Mouse (Mus musculus) MEL (cell line): ENCODE measurements around the gene Fbln1. TPM values are rescaled to one million over a fixed set of nuclear protein-coding genes. Genes with fewer than 3 reads are reported as not detected.
A peak's percentile ranks its signal among the peaks of the same experiment; 100 is the strongest.

Experiments
- DNase-seq: peaks from one replicate; pipeline ENCODE4 v3.0.0; 2011; ENCODE audit warnings: low read depth, low spot score
- H3K27ac ChIP-seq: 2 replicates; pipeline ENCODE4 v1.5.1; 2012; ENCODE audit warnings: low read depth, mild to moderate bottlenecking, control low read depth, low read length, moderate library complexity; ENCODE audit not compliant: control insufficient read depth
- H3K27me3 ChIP-seq, 2 experiments: fragments of 150-350 bp in 1 of 2; sonication (generic) in 1 of 2; 2 replicates each; pipeline ENCODE4 v1.6.1; 2012; ENCODE audit warnings: low read length in 2 of 2, mild to moderate bottlenecking in 2 of 2, improper control_type of control experiment in 1 of 2, moderate library complexity in 1 of 2; ENCODE audit not compliant: insufficient read depth in 2 of 2, control insufficient read depth in 1 of 2
- H3K36me3 ChIP-seq, 2 experiments: 2 replicates each; pipeline ENCODE4 v1.6.1; 2012 to 2014; ENCODE audit warnings: low read length in 2 of 2, improper control_type of control experiment in 1 of 2, inconsistent platforms in 1 of 2, mild to moderate bottlenecking in 1 of 2; ENCODE audit not compliant: insufficient read depth in 2 of 2, control insufficient read depth in 1 of 2
- H3K4me1 ChIP-seq, 2 experiments: fragments of 150-350 bp in 1 of 2; sonication (generic) in 1 of 2; 2 replicates each; pipeline ENCODE4 v1.6.1; 2012; ENCODE audit warnings: low read length in 2 of 2, improper control_type of control experiment in 1 of 2, mild to moderate bottlenecking in 1 of 2; ENCODE audit not compliant: insufficient read depth in 2 of 2, control insufficient read depth in 1 of 2
- H3K4me3 ChIP-seq, 2 experiments: fragments of 150-350 bp in 1 of 2; sonication (generic) in 1 of 2; 2 replicates each; pipeline ENCODE4 v1.5.1; 2012; ENCODE audit warnings: low read depth in 2 of 2, low read length in 2 of 2, mild to moderate bottlenecking in 2 of 2, moderate library complexity in 2 of 2, control low read depth in 1 of 2, improper control_type of control experiment in 1 of 2; ENCODE audit not compliant: control insufficient read depth in 1 of 2, insufficient read depth in 1 of 2
- H3K79me2 ChIP-seq: 2 replicates; pipeline ENCODE4 v1.6.1; 2012; ENCODE audit warnings: mild to moderate bottlenecking, low read length, moderate library complexity; ENCODE audit not compliant: control insufficient read depth, poor library complexity, insufficient read depth
- H3K9ac ChIP-seq: 2 replicates; pipeline ENCODE4 v1.6.1; 2012; ENCODE audit warnings: low read depth, mild to moderate bottlenecking, control low read depth, low read length, moderate library complexity; ENCODE audit not compliant: control insufficient read depth, poor library complexity, severe bottlenecking
- H3K9me3 ChIP-seq: fragments of 150-350 bp; sonication (generic); replicated peaks from 2 replicates; pipeline ENCODE4 v1.6.1; 2012; ENCODE audit warnings: mild to moderate bottlenecking, low read length, improper control_type of control experiment, moderate library complexity; ENCODE audit not compliant: insufficient read depth
- CTCF ChIP-seq, 3 experiments: IDR thresholded peaks in 2 of 3; conservative IDR thresholded peaks in 1 of 3; 2 replicates each; pipeline ENCODE4 v1.5.1; 2011 to 2012; ENCODE audit warnings: low read length in 3 of 3, low read depth in 2 of 3, mild to moderate bottlenecking in 2 of 3, improper control_type of control experiment in 1 of 3, inconsistent platforms in 1 of 3, mixed read lengths in 1 of 3, moderate library complexity in 1 of 3; ENCODE audit not compliant: control insufficient read depth in 1 of 3, insufficient read depth in 1 of 3, poor library complexity in 1 of 3, severe bottlenecking in 1 of 3
- E2F4 ChIP-seq: IDR thresholded peaks from 2 replicates; pipeline ENCODE4 v1.6.1; 2011; ENCODE audit warnings: low read depth, low read length, improper control_type of control experiment, borderline replicate concordance
- EP300 ChIP-seq, 2 experiments: IDR thresholded peaks; 2 replicates each; pipeline ENCODE4 v1.6.1; 2011; ENCODE audit warnings: improper control_type of control experiment in 2 of 2, low read length in 2 of 2, low read depth in 1 of 2, mild to moderate bottlenecking in 1 of 2
- ETS1 ChIP-seq: IDR thresholded peaks from 2 replicates; pipeline ENCODE4 v1.6.1; 2012; ENCODE audit warnings: low read depth, mild to moderate bottlenecking, inconsistent platforms, low read length, improper control_type of control experiment, moderate library complexity
- GABPA ChIP-seq: IDR thresholded peaks from 2 replicates; pipeline ENCODE4 v1.6.1; 2012; ENCODE audit warnings: low read depth, mild to moderate bottlenecking, inconsistent platforms, low read length, improper control_type of control experiment, moderate library complexity
- JUND ChIP-seq: IDR thresholded peaks from 2 replicates; pipeline ENCODE4 v1.6.1; 2011; ENCODE audit warnings: low read depth, mild to moderate bottlenecking, improper control_type of control experiment, low read length
- MAX ChIP-seq: IDR thresholded peaks from 2 replicates; pipeline ENCODE4 v1.6.1; 2011; ENCODE audit warnings: low read length, improper control_type of control experiment
- MAZ ChIP-seq: IDR thresholded peaks from 2 replicates; pipeline ENCODE4 v1.6.1; 2012; ENCODE audit warnings: low read depth, mild to moderate bottlenecking, inconsistent platforms, low read length, improper control_type of control experiment
- MEF2A ChIP-seq: IDR thresholded peaks from 2 replicates; pipeline ENCODE4 v1.6.1; 2014; ENCODE audit warnings: low read depth, mild to moderate bottlenecking, inconsistent platforms, low read length, improper control_type of control experiment; ENCODE audit not compliant: poor library complexity, insufficient replicate concordance, severe bottlenecking; ENCODE audit errors: extremely low read depth
- MXI1 ChIP-seq: IDR thresholded peaks from 2 replicates; pipeline ENCODE4 v1.6.1; 2011; ENCODE audit warnings: mild to moderate bottlenecking, low read depth, low read length, improper control_type of control experiment
- NELFE ChIP-seq: IDR thresholded peaks from 2 replicates; pipeline ENCODE4 v1.6.1; 2011; ENCODE audit warnings: low read depth, low read length, improper control_type of control experiment
- POLR2A ChIP-seq, 2 experiments: IDR thresholded peaks; 2 replicates each; pipeline ENCODE4 v1.6.1; 2011 to 2012; ENCODE audit warnings: low read length in 2 of 2, mild to moderate bottlenecking in 2 of 2, control low read depth in 1 of 2, improper control_type of control experiment in 1 of 2, low read depth in 1 of 2, moderate library complexity in 1 of 2; ENCODE audit not compliant: control insufficient read depth in 1 of 2, insufficient read depth in 1 of 2, poor library complexity in 1 of 2
- RAD21 ChIP-seq: IDR thresholded peaks from 2 replicates; pipeline ENCODE4 v1.6.1; 2011; ENCODE audit warnings: mild to moderate bottlenecking, low read depth, low read length, improper control_type of control experiment
- SIN3A ChIP-seq: IDR thresholded peaks from 2 replicates; pipeline ENCODE4 v1.6.1; 2012; ENCODE audit warnings: low read length, improper control_type of control experiment, inconsistent platforms
- SMC3 ChIP-seq: IDR thresholded peaks from 2 replicates; pipeline ENCODE4 v1.6.1; 2011; ENCODE audit warnings: low read depth, low read length, improper control_type of control experiment
- TAL1 ChIP-seq: IDR thresholded peaks from 2 replicates; pipeline ENCODE4 v1.6.1; 2012; ENCODE audit warnings: mild to moderate bottlenecking, inconsistent platforms, low read length, moderate library complexity, mixed read lengths
- TBP ChIP-seq: IDR thresholded peaks from 2 replicates; pipeline ENCODE4 v1.8.0; 2011; ENCODE audit warnings: low read depth, low read length, improper control_type of control experiment
- TCF12 ChIP-seq: IDR thresholded peaks from 2 replicates; pipeline ENCODE4 v1.6.1; 2014; ENCODE audit warnings: low read depth, mild to moderate bottlenecking, inconsistent platforms, low read length, improper control_type of control experiment, moderate library complexity
- UBTF ChIP-seq: IDR thresholded peaks from 2 replicates; pipeline ENCODE4 v1.6.1; 2012; ENCODE audit warnings: low read depth, mild to moderate bottlenecking, inconsistent platforms, low read length, improper control_type of control experiment, moderate library complexity, borderline replicate concordance; ENCODE audit not compliant: insufficient read depth
- USF1 ChIP-seq: IDR thresholded peaks from 2 replicates; pipeline ENCODE4 v1.6.1; 2014; ENCODE audit warnings: low read depth, mild to moderate bottlenecking, inconsistent platforms, low read length, improper control_type of control experiment, moderate library complexity
- ZC3H11A ChIP-seq: IDR thresholded peaks from 2 replicates; pipeline ENCODE4 v1.6.1; 2012; ENCODE audit warnings: low read depth, mild to moderate bottlenecking, inconsistent platforms, low read length, improper control_type of control experiment
- ZMIZ1 ChIP-seq: IDR thresholded peaks from 2 replicates; pipeline ENCODE4 v1.6.1; 2012; ENCODE audit warnings: low read depth, mild to moderate bottlenecking, inconsistent platforms, low read length, improper control_type of control experiment, moderate library complexity
- ZNF384 ChIP-seq: IDR thresholded peaks from 2 replicates; pipeline ENCODE4 v1.6.1; 2012; ENCODE audit warnings: low read depth, mild to moderate bottlenecking, inconsistent platforms, low read length, improper control_type of control experiment
- polyA plus RNA-seq, 2 experiments: library from polyadenylated mRNA; stranded (reverse) in 1 of 2; unstranded in 1 of 2; fragments of >175 nt in 1 of 2; fragments of >200 nt in 1 of 2; gene quantifications; 2 replicates each; pipeline versions ENCODE4 v1.2.1 to v1.2.4; 2012; ENCODE audit warnings: low replicate concordance in 2 of 2, low read depth in 1 of 2; ENCODE audit not compliant: insufficient read length in 2 of 2, insufficient read depth in 1 of 2, missing spikeins in 1 of 2
- total RNA-seq: library from RNA; depleted of rRNA; stranded (reverse); fragments of 300-350 nt; gene quantifications from 2 replicates; pipeline ENCODE4 v1.2.3, GENCODE M21; 2012

The Fbln1 gene
- total and polyA plus RNA-seq, 3 experiments = not detected

GRCm38 (mm10) chr15:85311058-85311657 lies 105.4 kb downstream of the Fbln1 start:
- Histone ChIP-seq H3K9ac (no peak overlapping the region), H3K4me1 (no peaks in the 10 kb centered on the region), H3K27ac (no peak overlapping the region), H3K4me3 (no peak overlapping the region), H3K27me3 (no peaks in the 10 kb centered on the region), H3K9me3 (no peaks in the 10 kb centered on the region), H3K36me3 (no peaks in the 10 kb centered on the region), H3K79me2 (no peaks in the 10 kb centered on the region)
- no peak for TF ChIP-seq MAX
- no peak for TF ChIP-seq SMC3
- no peak for TF ChIP-seq E2F4
- no peak for TF ChIP-seq EP300 (IDR thresholded peaks at IDR 0.05; ENCODE audit: low read depth in 1 of 2, low read length in 2 of 2)
- TF ChIP-seq USF1 = no peak
- TF ChIP-seq SIN3A = no peak
- no peak for TF ChIP-seq MAZ
- no peak for TF ChIP-seq RAD21
- TF ChIP-seq JUND = no peak
- TF ChIP-seq ETS1 = no peak
- TF ChIP-seq ZC3H11A = no peak
- no peak for TF ChIP-seq TAL1
- TF ChIP-seq NELFE = no peak
- no peak for TF ChIP-seq ZMIZ1
- no peak for TF ChIP-seq UBTF
- TF ChIP-seq MXI1 = no peak
- no peak for TF ChIP-seq TCF12
- no peak for DNase-seq

- TF ChIP-seq CTCF (IDR thresholded peaks at IDR 0.05 in 2 of 3, conservative IDR thresholded peaks at IDR 0.05 in 1 of 3; ENCODE audit: control insufficient read depth in 1 of 3, insufficient read depth in 1 of 3, low read depth in 2 of 3, low read length in 3 of 3, poor library complexity in 1 of 3, severe bottlenecking in 1 of 3) (peak; percentile 57 to 85 (median 73)), POLR2A (IDR thresholded peaks at IDR 0.05; ENCODE audit: control insufficient read depth in 1 of 2, insufficient read depth in 1 of 2, low read depth in 1 of 2, low read length in 2 of 2, poor library complexity in 1 of 2) (no peak), ZC3H11A (peak; percentile 52), SMC3 (peak; percentile 74), TBP (no peak), ZNF384 (no peak), RAD21 (peak; percentile 65), MEF2A (no peak), GABPA (no peak)
- no peak overlapping the region for H3K9ac ChIP-seq
- no peaks in the 10 kb centered on the region for H3K4me1 ChIP-seq
- no peaks in the 10 kb centered on the region for H3K27me3 ChIP-seq
- H3K79me2 ChIP-seq = no peaks in the 10 kb centered on the region
- no peak overlapping the region for H3K27ac ChIP-seq
- DNase-seq = peak; percentile 54
- H3K36me3 ChIP-seq = no peaks in the 10 kb centered on the region
- H3K9me3 ChIP-seq = no peaks in the 10 kb centered on the region
- H3K4me3 ChIP-seq = no peak overlapping the region
Measured at GRCm38 (mm10) chr15:85315378-85316025, 109.8 kb downstream of the Fbln1 start.
